Mouse (Mus musculus) urinary bladder, postnatal 36 days (tissue): ENCODE measurements around the gene Gm10322.

Experiments
- DNase-seq, 2 experiments: peaks; one replicate each; pipeline ENCODE4 v3.0.0; 2022; ENCODE audit warnings: low spot score in 2 of 2, mixed read lengths in 1 of 2

Gm10322 gene

DNA sequence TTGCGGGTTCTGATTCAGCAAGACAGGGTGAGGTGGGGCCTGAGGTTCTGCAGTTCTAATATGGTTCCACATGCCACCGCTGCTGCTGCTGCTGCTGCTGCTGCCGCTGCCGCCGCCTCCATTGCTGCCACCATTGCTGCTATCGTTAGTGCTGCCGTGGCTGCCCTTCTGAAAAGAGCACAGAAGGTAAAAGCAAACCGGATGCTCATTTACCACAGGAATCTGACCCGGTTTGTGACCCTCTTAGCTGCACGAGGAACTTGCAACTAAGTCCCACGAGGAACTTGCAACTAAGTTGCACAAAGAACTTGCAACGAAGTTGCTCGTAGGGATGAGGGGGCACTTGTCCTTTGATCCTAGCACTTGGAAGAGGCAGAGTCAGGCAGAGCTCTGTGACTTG lies 40.9 kb downstream of the Gm10322 start:
- DNase-seq: no peak

DNA sequence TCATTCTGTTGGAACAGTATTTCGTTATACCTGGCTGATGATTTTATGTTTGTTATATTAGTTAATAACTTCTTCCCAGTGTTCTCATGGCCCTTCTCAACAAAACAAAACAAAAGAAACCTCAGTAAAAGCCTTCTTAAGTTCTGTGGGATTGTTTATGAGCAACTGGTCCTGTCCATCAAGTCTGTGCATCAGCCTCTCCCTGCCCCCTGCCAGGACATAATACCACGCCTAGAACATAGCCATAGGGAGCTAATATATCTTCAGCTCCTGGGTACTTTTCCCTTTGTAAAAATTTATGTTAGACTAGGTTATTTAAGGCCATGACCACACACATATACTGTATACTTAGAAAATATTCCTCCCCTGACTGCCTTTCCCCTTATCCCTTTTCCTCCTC lies 48.9 kb downstream of the Gm10322 start:
- DNase-seq: no peak

DNA sequence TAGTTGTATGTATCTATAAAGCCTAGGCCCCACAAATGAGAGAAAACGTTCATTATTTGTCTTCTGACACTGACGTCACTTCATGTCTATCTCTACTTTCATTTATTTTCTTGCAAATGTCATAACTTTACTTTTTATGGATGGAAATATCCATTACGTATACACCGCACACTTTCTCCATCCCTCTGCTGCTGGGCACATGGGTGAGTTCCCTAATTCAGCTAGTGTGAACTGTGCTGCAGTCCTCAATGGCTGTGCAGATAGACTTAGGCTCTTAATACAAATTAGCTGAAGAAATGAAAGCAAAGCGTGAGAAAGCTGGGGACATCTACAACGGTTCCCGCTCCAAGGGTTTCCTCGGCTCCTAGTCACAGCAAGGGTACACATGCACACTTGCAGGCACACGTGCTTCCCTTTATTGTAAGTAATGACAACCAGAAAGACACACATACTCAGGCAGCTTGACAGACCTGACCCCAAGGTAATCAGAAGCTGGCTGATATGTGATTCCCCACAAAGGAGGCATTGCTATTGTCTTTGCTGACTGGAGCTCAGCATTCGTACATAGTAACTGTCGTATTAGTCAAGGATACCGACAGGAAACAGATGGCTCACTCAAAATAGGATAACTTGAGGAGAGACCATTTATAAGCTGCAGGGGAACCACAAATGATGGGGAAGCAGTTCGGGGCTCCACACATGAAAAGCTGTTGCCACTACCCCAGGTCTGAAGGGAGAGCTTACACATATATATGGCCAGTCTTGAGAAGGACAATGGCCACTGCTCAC lies 49.8 kb downstream of the Gm10322 start:
- no peak for DNase-seq
